Mouse (Mus musculus) E14TG2a.4 (cell line): ENCODE measurements around the gene Olfr97.
"Not testable (repeated sequence)": the region's sequence is repeated elsewhere in the genome, so short reads cannot be mapped to it uniquely, and the experiment has no call there.

ENCODE experiments used
- CTCF ChIP-seq: conservative IDR thresholded peaks from 2 replicates; pipeline ENCODE4 v1.5.1; 2014; ENCODE audit warnings: low read length
- NANOG ChIP-seq: IDR thresholded peaks from 2 replicates; pipeline ENCODE4 v1.6.1; 2014; ENCODE audit warnings: borderline replicate concordance, low read length, mixed read lengths
- POU5F1 ChIP-seq: IDR thresholded peaks from 2 replicates; pipeline ENCODE4 v1.6.1; 2014; ENCODE audit warnings: low read length, borderline replicate concordance

DNA sequence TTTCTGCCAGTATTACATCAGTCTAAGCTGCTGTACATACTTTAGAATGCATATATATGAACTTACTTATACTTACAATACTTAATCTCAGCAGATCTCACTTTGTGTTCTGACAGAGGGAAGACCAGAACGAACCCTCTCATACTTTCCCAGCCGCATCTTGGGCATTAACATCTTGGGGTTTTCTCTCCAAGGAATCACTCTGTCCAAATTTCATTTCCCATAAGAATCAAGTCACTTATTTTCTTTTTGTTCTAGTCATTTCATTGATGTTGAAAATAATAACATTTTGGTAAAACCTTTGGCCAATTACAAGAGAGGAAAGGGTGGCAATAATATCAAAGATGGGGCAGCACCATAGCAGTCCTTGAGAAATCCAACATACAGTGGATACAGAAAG is at the start of gene Olfr97:
- not testable (repeated sequence) for TF ChIP-seq CTCF, POU5F1, NANOG
